Mouse (Mus musculus) heart, embryonic 16.5 days (tissue): ENCODE measurements around the gene Pou5f1. TPM values are rescaled to one million over a fixed set of nuclear protein-coding genes. Genes with fewer than 3 reads are reported as not detected.

Source experiments
- ATAC-seq: fragments of 200-750 bp; cut with Nextera tagmentation; replicated peaks from 2 replicates; pipeline ENCODE4 v1.8.0; 2017; ENCODE audit warnings: moderate number of reproducible peaks; ENCODE audit not compliant: insufficient read depth, low FRiP score; ENCODE audit errors: extremely low read depth
- H3K27ac ChIP-seq: fragments of 300-500 bp; sonication (generic); 2 replicates; pipeline ENCODE4 v1.5.1; 2014; ENCODE audit warnings: mild to moderate bottlenecking, low read length, control low read depth, moderate library complexity
- H3K27me3 ChIP-seq: fragments of 300-500 bp; sonication (generic); 2 replicates; pipeline ENCODE4 v1.6.1; 2014; ENCODE audit warnings: low read length, mixed read lengths; ENCODE audit not compliant: control insufficient read depth, insufficient read depth
- H3K36me3 ChIP-seq: fragments of 300-500 bp; sonication (generic); 2 replicates; pipeline ENCODE4 v1.6.1; 2014; ENCODE audit not compliant: control insufficient read depth, insufficient read depth
- H3K4me1 ChIP-seq: fragments of 300-500 bp; sonication (generic); 2 replicates; pipeline ENCODE4 v1.6.1; 2014; ENCODE audit warnings: low read length, mixed read lengths; ENCODE audit not compliant: control insufficient read depth, insufficient read depth
- H3K4me2 ChIP-seq: fragments of 300-500 bp; sonication (generic); 2 replicates; pipeline ENCODE4 v1.6.1; 2014; ENCODE audit warnings: low read depth, mild to moderate bottlenecking, control low read depth, low read length
- H3K4me3 ChIP-seq: fragments of 300-500 bp; sonication (generic); 2 replicates; pipeline ENCODE4 v1.5.1; 2014; ENCODE audit warnings: mild to moderate bottlenecking, control low read depth, low read length
- H3K9ac ChIP-seq: fragments of 300-500 bp; sonication (generic); 2 replicates; pipeline ENCODE4 v1.6.1; 2014; ENCODE audit warnings: low read length, control low read depth
- H3K9me3 ChIP-seq: fragments of 300-500 bp; sonication (generic); replicated peaks from 2 replicates; pipeline ENCODE4 v1.6.1; 2016; ENCODE audit warnings: low read length; ENCODE audit not compliant: control insufficient read depth
- WGBS: fragments of 180-500 bp; shearing (Covaris S2); extraction: QIAGEN DNeasy Blood & Tissue Kit; methylation state at CpG from one replicate; pipeline ENCODE4 v1.1.7; 2014; 5-methylcytosine and 5-hydroxymethylcytosine counted together
- polyA plus RNA-seq: library from polyadenylated mRNA; unstranded; fragments of >200 nt; fragmentation: Nextera tagmentation; extraction: Ambion mirVana; gene quantifications from 2 replicates; pipeline ENCODE4 v1.2.1, GENCODE M21; 2015

The Pou5f1 gene
- polyA plus RNA-seq, 1 experiment from 2014 or later: not detected

GRCm38 (mm10) chr17:35524354-35524753 is 18.5 kb downstream of the Pou5f1 start:
- no peaks in the 10 kb centered on the region for H3K27me3 ChIP-seq
- H3K9me3 ChIP-seq: no peaks in the 10 kb centered on the region
- H3K9ac ChIP-seq: no peak overlapping the region
- peaks cover 10% of the 10 kb centered on the region for H3K36me3 ChIP-seq
- ATAC-seq: no peak
- H3K27ac ChIP-seq: no peak overlapping the region
- H3K4me1 ChIP-seq: no peaks in the 10 kb centered on the region
- H3K4me2 ChIP-seq: no peak overlapping the region
- WGBS: 85% methylated on average over 9 of the region's 9 CpGs
- H3K4me3 ChIP-seq: no peak overlapping the region

- no peaks in the 10 kb centered on the region for H3K27me3 ChIP-seq
- H3K36me3 ChIP-seq: peaks cover 13% of the 10 kb centered on the region
- H3K4me1 ChIP-seq: no peaks in the 10 kb centered on the region
- no peak overlapping the region for H3K4me2 ChIP-seq
- WGBS: 59% methylated on average over 8 of the region's 8 CpGs
- no peak overlapping the region for H3K4me3 ChIP-seq
- H3K9ac ChIP-seq: no peak overlapping the region
- no peaks in the 10 kb centered on the region for H3K9me3 ChIP-seq
- ATAC-seq: 0 out of 2 replicates have a peak, but pooled peaks have one; percentile 35
- H3K27ac ChIP-seq: no peak overlapping the region
These were observed 20.8 kb downstream of the Pou5f1 start for GRCm38 (mm10) chr17:35526644-35527043.

- ATAC-seq: no peak
- Histone ChIP-seq H3K27ac (no peak overlapping the region), H3K9ac (no peak overlapping the region), H3K9me3 (no peaks in the 10 kb centered on the region), H3K36me3 (peaks cover 11% of the 10 kb centered on the region), H3K27me3 (no peaks in the 10 kb centered on the region; the same call in 1 of the 2 replicates), H3K4me3 (no peak overlapping the region), H3K4me1 (no peaks in the 10 kb centered on the region), H3K4me2 (no peak overlapping the region)
- WGBS: 2% methylated on average over 3 of the region's 3 CpGs
These were observed 26.5 kb downstream of the Pou5f1 start for GRCm38 (mm10) chr17:35532360-35532759.

- no peak for ATAC-seq
- 16% methylated on average over 7 of the region's 7 CpGs for WGBS
- Histone ChIP-seq H3K36me3 (peaks cover 11% of the 10 kb centered on the region), H3K9ac (no peak within 1 kb of the TSS), H3K27me3 (no peaks in the 10 kb centered on the region; the same call in 1 of the 2 replicates), H3K27ac (no peak within 1 kb of the TSS), H3K4me2 (no peak within 1 kb of the TSS), H3K4me3 (no peak within 1 kb of the TSS), H3K9me3 (no peaks in the 10 kb centered on the region), H3K4me1 (no peaks in the 10 kb centered on the region)
These were observed 27.1 kb downstream of the Pou5f1 start, which contains the start of gene Psors1c2 for GRCm38 (mm10) chr17:35532901-35533300. Psors1c2 (plus strand) TSS chr17:35533201.

- Histone ChIP-seq H3K27ac (no peak overlapping the region), H3K9me3 (no peaks in the 10 kb centered on the region), H3K4me1 (no peaks in the 10 kb centered on the region), H3K36me3 (peaks cover 3% of the 10 kb centered on the region), H3K27me3 (no peaks in the 10 kb centered on the region; the same call in 1 of the 2 replicates), H3K4me2 (no peak overlapping the region), H3K9ac (no peak overlapping the region), H3K4me3 (no peak overlapping the region)
- peak; percentile 58; the same call in 1 of the 2 replicates for ATAC-seq
- WGBS: 9% methylated on average over 6 of the region's 6 CpGs
These were observed 28.5 kb downstream of the Pou5f1 start for GRCm38 (mm10) chr17:35534343-35534742.

- Histone ChIP-seq H3K4me1 (no peaks in the 10 kb centered on the region), H3K9ac (no peak overlapping the region), H3K36me3 (no peaks in the 10 kb centered on the region), H3K27me3 (no peaks in the 10 kb centered on the region; the same call in 1 of the 2 replicates), H3K4me3 (no peak overlapping the region), H3K4me2 (no peak overlapping the region), H3K9me3 (no peaks in the 10 kb centered on the region), H3K27ac (no peak overlapping the region)
- 78% methylated on average over 4 of the region's 4 CpGs for WGBS
- ATAC-seq: no peak
These were observed 31.6 kb downstream of the Pou5f1 start for GRCm38 (mm10) chr17:35537421-35537820.

GRCm38 (mm10) chr17:35538476-35538875 is 32.7 kb downstream of the Pou5f1 start:
- Histone ChIP-seq H3K4me1 (no peaks in the 10 kb centered on the region), H3K27ac (no peak overlapping the region), H3K27me3 (no peaks in the 10 kb centered on the region; the same call in 1 of the 2 replicates), H3K9me3 (no peaks in the 10 kb centered on the region), H3K4me2 (no peak overlapping the region), H3K4me3 (no peak overlapping the region), H3K9ac (no peak overlapping the region), H3K36me3 (no peaks in the 10 kb centered on the region)
- 80% methylated on average over 1 of the region's 1 CpGs for WGBS
- ATAC-seq: no peak

- Histone ChIP-seq H3K36me3 (no peaks in the 10 kb centered on the region), H3K27me3 (no peaks in the 10 kb centered on the region), H3K4me1 (peaks cover 2% of the 10 kb centered on the region; the same call in 1 of the 2 replicates), H3K27ac (no peak overlapping the region), H3K4me2 (no peak overlapping the region), H3K9ac (no peak overlapping the region), H3K9me3 (no peaks in the 10 kb centered on the region), H3K4me3 (no peak overlapping the region)
- 53% methylated on average over 10 of the region's 10 CpGs for WGBS
- ATAC-seq: no peak
These were observed 33.7 kb downstream of the Pou5f1 start for GRCm38 (mm10) chr17:35539540-35539939.

GRCm38 (mm10) chr17:35542761-35543411 is 37.1 kb downstream of the Pou5f1 start:
- H3K9me3 ChIP-seq: no peaks in the 10 kb centered on the region

More at GRCm38 (mm10) chr17:35542761-35543411, 37.1 kb downstream of the Pou5f1 start:
- Histone ChIP-seq H3K4me3 (no peak overlapping the region), H3K4me2 (peak overlapping the region; percentile 3; the same call in 1 of the 2 replicates), H3K9ac (no peak overlapping the region), H3K27ac (no peak overlapping the region), H3K27me3 (no peaks in the 10 kb centered on the region), H3K36me3 (no peaks in the 10 kb centered on the region), H3K4me1 (peaks cover 2% of the 10 kb centered on the region; the same call in 1 of the 2 replicates)
- 73% methylated on average over 15 of the region's 15 CpGs for WGBS
- no peak for ATAC-seq
